Mouse (Mus musculus): Measurements from ENCODE around the gene Arhgef38.

Arhgef38 gene

GRCm38 (mm10) chr3:133092274-133092853 is 142.4 kb downstream of the Arhgef38 start:
- DNase-seq (ENCODE audit: low spot score in 2 of 2), result no peak

- peak; percentile 96 to 97 for DNase-seq (ENCODE audit: low spot score in 2 of 2)
These were observed 143.0 kb downstream of the Arhgef38 start, which contains the start of the genes Ints12 and Gstcd for GRCm38 (mm10) chr3:133091664-133092273. Ints12 (plus strand) TSS chr3:133091840. Gstcd (minus strand) TSS chr3:133092033.

- peak; percentile 77 to 80 for DNase-seq (ENCODE audit: low spot score in 2 of 2)
These were observed 143.6 kb downstream of the Arhgef38 start for GRCm38 (mm10) chr3:133091121-133091663.

GRCm38 (mm10) chr3:133090247-133091120 is 144.3 kb downstream of the Arhgef38 start:
- no peak for DNase-seq (ENCODE audit: low spot score in 2 of 2)

GRCm38 (mm10) chr3:133085858-133086257 is 148.9 kb downstream of the Arhgef38 start:
- no peak for DNase-seq (ENCODE audit: low spot score in 2 of 2)

- DNase-seq (ENCODE audit: low spot score in 2 of 2), result no peak
These were observed 152.0 kb downstream of the Arhgef38 start for GRCm38 (mm10) chr3:133082736-133083135.

- peak in 1 of 2 experiments; percentile 25 for DNase-seq (ENCODE audit: low spot score in 2 of 2)
These were observed 159.2 kb downstream of the Arhgef38 start for GRCm38 (mm10) chr3:133075560-133075959.

Data from right cerebral cortex, postnatal 10 days (tissue).